Mouse (Mus musculus) midbrain, postnatal 0 days (tissue): ENCODE data around the gene Ndel1. TPM values are rescaled to one million over a fixed set of nuclear protein-coding genes. Genes with fewer than 3 reads are reported as not detected.
A peak's percentile ranks its signal among the peaks of the same experiment; 100 is the strongest.

ENCODE experiments used
- ATAC-seq: fragments of 200-750 bp; cut with Nextera tagmentation; 2 replicates; pipeline ENCODE4 v1.8.0; 2017; ENCODE audit warnings: moderate number of reproducible peaks, mild to moderate bottlenecking, moderate TSS enrichment, moderate library complexity; ENCODE audit not compliant: low FRiP score
- DNase-seq: peaks from one replicate; pipeline ENCODE4 v3.0.0-alpha.2; 2015; ENCODE audit warnings: low spot score
- H3K27ac ChIP-seq: fragments of 300-500 bp; sonication (generic); 2 replicates; pipeline ENCODE4 v1.5.1; 2014; ENCODE audit warnings: low read depth, mild to moderate bottlenecking, low read length, mixed read lengths
- H3K27me3 ChIP-seq: fragments of 300-500 bp; sonication (generic); 2 replicates; pipeline ENCODE4 v1.6.1; 2014; ENCODE audit warnings: low read length, control low read depth, mixed read lengths; ENCODE audit not compliant: insufficient read depth
- H3K36me3 ChIP-seq: fragments of 300-500 bp; sonication (generic); 2 replicates; pipeline ENCODE4 v1.6.1; 2014; ENCODE audit warnings: low read length, control low read depth, mixed read lengths; ENCODE audit not compliant: insufficient read depth
- H3K4me1 ChIP-seq: fragments of 300-500 bp; sonication (generic); 2 replicates; pipeline ENCODE4 v1.6.1; 2014; ENCODE audit warnings: mild to moderate bottlenecking, control low read depth, antibody characterized with exemption, low read length, mixed read lengths; ENCODE audit not compliant: insufficient read depth
- H3K4me2 ChIP-seq: fragments of 300-500 bp; sonication (generic); 2 replicates; pipeline ENCODE4 v1.6.1; 2014; ENCODE audit warnings: low read depth, mild to moderate bottlenecking, low read length, mixed read lengths; ENCODE audit not compliant: poor library complexity, severe bottlenecking
- H3K4me3 ChIP-seq: fragments of 300-500 bp; sonication (generic); 2 replicates; pipeline ENCODE4 v1.5.1; 2014; ENCODE audit warnings: low read depth, mild to moderate bottlenecking, low read length, moderate library complexity
- H3K9ac ChIP-seq: fragments of 300-500 bp; sonication (generic); replicated peaks from 2 replicates; pipeline ENCODE4 v1.6.1; 2014; ENCODE audit warnings: mild to moderate bottlenecking, low read length, moderate library complexity, mixed read lengths; ENCODE audit not compliant: poor library complexity, severe bottlenecking
- H3K9me3 ChIP-seq: fragments of 300-500 bp; sonication (generic); 2 replicates; pipeline ENCODE4 v1.6.1; 2016; ENCODE audit warnings: low read length, control low read depth
- CTCF ChIP-seq: IDR thresholded peaks from 2 replicates; pipeline ENCODE4 v1.5.1; 2016; ENCODE audit warnings: antibody characterized with exemption, mild to moderate bottlenecking
- WGBS: fragments of 180-500 bp; shearing (Covaris S2); extraction: QIAGEN DNeasy Blood & Tissue Kit; methylation state at CpG from one replicate; pipeline ENCODE4 v1.1.7; 2014; 5-methylcytosine and 5-hydroxymethylcytosine counted together
- polyA plus RNA-seq: library from polyadenylated mRNA; unstranded; fragments of >200 nt; fragmentation: Nextera tagmentation; extraction: Ambion mirVana; gene quantifications from 2 replicates; pipeline ENCODE4 v1.2.1, GENCODE M21; 2015
- total RNA-seq: library from RNA; depleted of rRNA; stranded (reverse); fragments of >200 nt; gene quantifications from 2 replicates; pipeline ENCODE4 v1.2.3, GENCODE M21; 2014

Ndel1 gene
- total and polyA plus RNA-seq, 2 experiments from 2014 or later: 112 to 114 TPM

DNA sequence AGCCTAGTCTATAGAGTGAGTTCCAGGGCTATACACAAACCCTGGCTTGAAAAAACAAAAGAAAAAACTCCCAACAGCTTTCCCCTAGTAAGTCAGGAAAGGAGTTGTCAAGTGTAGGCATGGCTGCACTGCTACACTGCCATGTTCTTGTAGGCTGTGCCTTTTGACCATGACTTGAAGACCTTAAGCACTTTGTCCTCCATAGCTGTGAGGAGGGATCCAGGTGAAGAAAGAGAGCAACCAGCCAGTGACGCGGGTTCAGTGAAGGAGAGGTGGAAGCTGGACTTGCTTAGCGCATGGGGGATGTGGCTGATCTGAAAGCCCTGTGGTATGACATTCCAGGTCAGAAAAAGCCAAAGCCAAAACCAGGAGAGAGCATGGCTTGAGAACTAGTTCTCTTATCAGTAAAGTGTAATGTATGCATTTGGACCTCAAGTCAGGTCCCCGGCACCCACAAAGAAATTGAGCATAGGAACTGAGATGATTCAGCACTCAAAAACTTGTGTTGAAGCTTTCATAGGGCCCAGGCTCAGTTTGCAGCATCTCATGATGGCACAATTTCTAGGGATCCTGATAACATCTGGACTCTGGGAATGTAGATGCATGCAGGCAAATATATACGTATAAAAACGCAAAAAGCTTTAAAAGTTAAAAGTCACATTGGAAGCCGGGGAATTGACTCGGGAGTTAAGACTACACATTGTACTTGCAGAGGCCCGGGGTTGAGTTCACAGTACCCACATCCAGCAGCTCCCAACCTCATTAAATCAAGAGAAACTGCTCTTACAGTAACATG lies 34.2 kb upstream of the Ndel1 start:
- Histone ChIP-seq H3K27me3 (no peaks in the 10 kb centered on the region), H3K4me2 (no peak overlapping the region), H3K27ac (no peak overlapping the region), H3K9me3 (no peaks in the 10 kb centered on the region), H3K4me1 (no peaks in the 10 kb centered on the region), H3K4me3 (no peak overlapping the region), H3K36me3 (peaks cover 25% of the 10 kb centered on the region), H3K9ac (no peak overlapping the region)
- 92% methylated on average over 9 of the region's 9 CpGs for WGBS
- ATAC-seq: no peak
- DNase-seq: no peak
- no peak for TF ChIP-seq CTCF

GRCm38 (mm10) chr11:68905138-68905531 lies 33.5 kb upstream of the Ndel1 start:
- H3K4me1 ChIP-seq: no peaks in the 10 kb centered on the region
- H3K27me3 ChIP-seq: no peaks in the 10 kb centered on the region
- no peak overlapping the region for H3K27ac ChIP-seq
- no peak for TF ChIP-seq CTCF
- no peak overlapping the region for H3K4me3 ChIP-seq
- WGBS: 80% methylated on average over 3 of the region's 3 CpGs
- no peak for ATAC-seq
- no peak for DNase-seq
- no peaks in the 10 kb centered on the region for H3K9me3 ChIP-seq
- H3K4me2 ChIP-seq: no peak overlapping the region
- H3K36me3 ChIP-seq: peaks cover 25% of the 10 kb centered on the region
- H3K9ac ChIP-seq: no peak overlapping the region

DNA sequence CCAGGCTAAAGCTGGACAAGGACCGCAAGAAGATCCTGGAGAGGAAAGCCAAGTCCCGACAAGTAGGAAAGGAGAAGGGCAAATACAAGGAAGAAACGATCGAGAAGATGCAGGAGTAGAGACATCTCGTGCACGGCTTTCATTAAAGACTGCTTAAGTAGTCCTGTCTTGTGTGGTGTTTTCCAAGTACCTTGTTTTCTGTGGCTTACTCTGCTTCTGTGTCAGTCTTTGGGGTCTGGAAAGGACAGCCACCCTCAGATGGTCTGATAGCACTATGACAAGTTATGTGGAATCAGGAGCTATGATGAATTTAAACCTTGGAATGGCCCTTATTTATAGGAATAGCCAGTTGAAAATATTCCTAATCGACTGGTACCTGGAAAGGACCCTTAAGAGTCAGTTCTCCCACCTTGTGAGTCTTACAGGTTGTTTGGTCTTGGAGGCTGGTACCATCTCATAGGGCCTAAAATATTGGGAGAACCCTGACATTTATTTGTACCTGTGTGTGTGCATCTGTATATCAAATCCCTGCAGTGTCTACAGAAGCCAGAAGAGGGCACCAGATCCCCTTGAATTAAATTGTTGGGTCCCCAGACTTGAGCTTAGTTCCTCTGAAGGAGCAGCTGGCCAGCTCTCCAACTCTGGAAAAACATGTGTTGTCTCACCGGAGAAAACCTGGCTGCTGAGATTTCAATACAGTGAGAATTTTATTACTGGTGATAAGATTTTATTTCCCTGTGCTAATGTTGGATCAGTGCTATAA lies 32.9 kb upstream of the Ndel1 start:
- peak; percentile 86 for TF ChIP-seq CTCF
- no peak overlapping the region for H3K9ac ChIP-seq
- no peaks in the 10 kb centered on the region for H3K9me3 ChIP-seq
- ATAC-seq (no peak), DNase-seq (peak; percentile 87)
- no peaks in the 10 kb centered on the region for H3K4me1 ChIP-seq
- H3K4me3 ChIP-seq: no peak overlapping the region
- H3K27me3 ChIP-seq: no peaks in the 10 kb centered on the region
- H3K4me2 ChIP-seq: no peak overlapping the region
- 83% methylated on average over 8 of the region's 8 CpGs for WGBS
- H3K36me3 ChIP-seq: peaks cover 25% of the 10 kb centered on the region
- H3K27ac ChIP-seq: no peak overlapping the region

DNA sequence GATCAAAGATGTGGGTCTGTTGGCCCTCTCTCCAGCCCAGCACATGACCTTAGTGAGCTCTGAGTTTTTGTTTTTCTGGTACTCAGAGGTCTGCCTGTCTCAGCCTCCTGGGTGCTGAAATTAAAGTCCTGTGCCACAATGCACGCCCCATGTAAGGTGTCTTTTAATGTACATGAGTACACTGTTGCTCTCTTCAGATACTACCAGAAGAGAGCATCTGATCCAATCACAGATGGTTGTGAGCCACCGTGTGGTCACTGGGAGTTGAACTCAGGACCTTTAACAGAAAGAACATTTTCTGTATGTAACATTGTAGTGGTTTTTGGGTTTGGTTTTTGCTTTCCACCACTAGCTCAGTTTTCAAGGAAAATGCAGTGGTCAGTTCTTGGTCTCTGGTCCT lies 32.1 kb upstream of the Ndel1 start:
- ATAC-seq (no peak), DNase-seq (no peak)
- Histone ChIP-seq H3K9ac (no peak overlapping the region), H3K4me3 (no peak overlapping the region), H3K4me1 (no peaks in the 10 kb centered on the region), H3K36me3 (peaks cover 25% of the 10 kb centered on the region), H3K27ac (no peak overlapping the region), H3K9me3 (no peaks in the 10 kb centered on the region), H3K27me3 (peaks cover 5% of the 10 kb centered on the region; the same call in 1 of the 2 replicates), H3K4me2 (no peak overlapping the region)
- WGBS: 87% methylated on average over 2 of the region's 2 CpGs
- no peak for TF ChIP-seq CTCF

DNA sequence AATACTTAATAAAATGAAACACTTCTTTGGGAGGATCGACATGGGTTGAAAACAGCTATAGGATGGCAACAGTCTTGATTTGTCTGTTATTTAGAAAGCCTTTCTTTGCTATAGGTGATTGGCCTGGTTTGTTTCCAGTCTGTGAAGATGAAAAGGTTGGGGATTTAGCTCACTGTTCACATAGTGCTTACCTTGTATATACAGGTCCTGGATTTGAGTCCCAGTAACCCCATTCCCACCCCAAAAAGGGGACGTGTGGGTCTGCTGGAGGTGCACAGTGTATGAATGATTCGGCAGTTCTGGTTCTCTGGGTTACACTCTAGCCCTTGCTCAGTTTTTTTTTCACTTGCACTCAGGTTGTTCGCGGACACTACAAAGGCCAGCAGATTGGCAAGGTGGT lies 31.2 kb upstream of the Ndel1 start:
- no peak for TF ChIP-seq CTCF
- H3K4me3 ChIP-seq: peak overlapping the region; percentile 85

DNA sequence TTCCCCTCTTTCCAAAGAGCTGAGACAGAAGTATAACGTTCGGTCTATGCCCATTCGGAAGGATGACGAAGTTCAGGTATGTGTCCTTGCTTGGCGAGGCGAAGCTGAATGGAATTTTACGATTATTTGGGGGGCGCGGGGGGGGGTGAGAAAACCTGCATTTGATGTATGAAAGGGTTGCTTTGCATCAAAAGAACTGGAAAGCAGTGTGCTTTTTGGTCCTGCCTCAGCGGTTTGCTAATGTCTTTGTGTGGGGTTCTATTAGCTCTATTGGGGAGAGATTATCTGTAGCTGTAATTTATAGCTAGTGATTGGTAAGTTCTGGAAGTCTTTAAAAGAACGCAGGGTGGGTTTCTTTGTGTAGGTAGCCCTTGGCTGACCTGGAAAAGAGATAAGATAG lies 30.7 kb upstream of the Ndel1 start:
- Histone ChIP-seq H3K27me3 (peaks cover 5% of the 10 kb centered on the region; the same call in 1 of the 2 replicates), H3K9me3 (no peaks in the 10 kb centered on the region), H3K4me3 (peak overlapping the region; percentile 85), H3K36me3 (peaks cover 25% of the 10 kb centered on the region), H3K4me2 (peak overlapping the region; percentile 61), H3K4me1 (no peaks in the 10 kb centered on the region), H3K9ac (peak overlapping the region; percentile 91), H3K27ac (no peak overlapping the region)
- DNase-seq (no peak), ATAC-seq (no peak)
- TF ChIP-seq CTCF: no peak
- WGBS: 4% methylated on average over 11 of the region's 11 CpGs

More for the DNA sequence above, 31.2 kb upstream of the Ndel1 start:
- peaks cover 25% of the 10 kb centered on the region for H3K36me3 ChIP-seq
- H3K9me3 ChIP-seq: no peaks in the 10 kb centered on the region
- H3K27ac ChIP-seq: no peak overlapping the region
- whole genome bisulfite sequencing: 84% methylated on average over 5 of the region's 5 CpGs
- peak overlapping the region; percentile 91; the same call in 1 of the 2 replicates for H3K9ac ChIP-seq
- no peaks in the 10 kb centered on the region for H3K4me1 ChIP-seq
- ATAC-seq: no peak
- no peak for DNase-seq
- H3K27me3 ChIP-seq: peaks cover 5% of the 10 kb centered on the region; the same call in 1 of the 2 replicates
- peak overlapping the region; percentile 61 for H3K4me2 ChIP-seq
